Mouse (Mus musculus): ENCODE data around the gene Ctrb1. TPM values are rescaled to one million over a fixed set of nuclear protein-coding genes. Genes with fewer than 3 reads are reported as not detected.

Ctrb1 gene
- total RNA-seq, 2 experiments from 2014 or later, result not detected

Small RNA genes within 50 kb of the gene (microRNA-seq; reads per million reads assigned to microRNA genes)
- 0 reads per million in 2 experiments for gene Mir7076

Other genes starting within 250 kb of the Ctrb1 start
- gene Wdr59, start 168.9 kb downstream of the Ctrb1 start, total RNA-seq (2021), result 10 to 100 TPM in 1 of 2 experiments, 1 to 10 TPM in 1; 9.7 to 11.5 TPM
- gene Znrf1, start 154.9 kb downstream of the Ctrb1 start, total RNA-seq (2021), result 10 to 100 TPM; 58.7 to 68.7 TPM
- gene Ldhd, start 60.6 kb downstream of the Ctrb1 start, total RNA-seq (2021), result 1 to 10 TPM; 7.9 to 8.2 TPM
- 10 to 100 TPM in 1 of 2 experiments, 1 to 10 TPM in 1; 7.7 to 11.6 TPM for gene Zfp1, start 47.6 kb downstream of the Ctrb1 start, total RNA-seq (2021)
- gene Bcar1, start 52.8 kb upstream of the Ctrb1 start, total RNA-seq (2021), result 10 to 100 TPM; 22.3 to 27.1 TPM
- gene Cfdp1, start 163.3 kb upstream of the Ctrb1 start, total RNA-seq (2021), result 10 to 100 TPM; 33.3 to 43.3 TPM
- 1 to 10 TPM; 1.8 to 2.3 TPM for gene Tmem170, start 185.7 kb upstream of the Ctrb1 start, total RNA-seq (2021)
- 1 to 10 TPM; 2.8 to 3.3 TPM for gene Chst5, start 219.4 kb upstream of the Ctrb1 start, total RNA-seq (2021)
- 1 to 10 TPM; 1.6 to 1.9 TPM for gene Tmem231, start 242.9 kb upstream of the Ctrb1 start, total RNA-seq (2021)
- 10 to 100 TPM; 74.8 to 81.4 TPM for gene Gabarapl2, start 249.7 kb upstream of the Ctrb1 start, total RNA-seq (2021)